Mouse (Mus musculus) MN1 (cell line): ENCODE measurements around the gene Tmem203.
"Not testable (repeated sequence)": the region's sequence is repeated elsewhere in the genome, so short reads cannot be mapped to it uniquely, and the experiment has no call there.

Experiments
- DNase-seq: peaks from one replicate; pipeline ENCODE4 v3.0.0-alpha.2; 2016; ENCODE audit warnings: low spot score

Gene Tmem203

GRCm38 (mm10) chr2:25234050-25234449 lies 21.2 kb upstream of the Tmem203 start, which contains the start of gene Slc34a3:
TSS of gene Slc34a3 (minus strand) at chr2:25234364.
- DNase-seq = no peak

GRCm38 (mm10) chr2:25234551-25235220 lies 20.6 kb upstream of the Tmem203 start:
- no peak for DNase-seq

- no peak for DNase-seq
These were observed 18.6 kb upstream of the Tmem203 start, which contains the start of gene Rnf224 for GRCm38 (mm10) chr2:25236614-25237013. TSS of gene Rnf224 (minus strand) at chr2:25236787.

- DNase-seq = no peak
These were observed 17.7 kb upstream of the Tmem203 start for GRCm38 (mm10) chr2:25237522-25237921.

- no peak for DNase-seq
These were observed 17.1 kb upstream of the Tmem203 start for GRCm38 (mm10) chr2:25238106-25238505.

GRCm38 (mm10) chr2:25239766-25240165 lies 15.5 kb upstream of the Tmem203 start:
- DNase-seq = no peak

- DNase-seq = no peak
These were observed 14.9 kb upstream of the Tmem203 start for GRCm38 (mm10) chr2:25240310-25240709.

GRCm38 (mm10) chr2:25240723-25241437 lies 14.4 kb upstream of the Tmem203 start:
- peak; percentile 68 for DNase-seq

GRCm38 (mm10) chr2:25241438-25241775 lies 13.8 kb upstream of the Tmem203 start:
- DNase-seq = no peak

GRCm38 (mm10) chr2:25242101-25242506 lies 13.1 kb upstream of the Tmem203 start, which contains the start of the genes Rnf208 and Cysrt1:
TSS of gene Rnf208 (plus strand) at chr2:25242255.
TSS of gene Cysrt1 (minus strand) at chr2:25242452.
- DNase-seq = peak; percentile 30

GRCm38 (mm10) chr2:25243342-25243741 lies 11.9 kb upstream of the Tmem203 start:
- DNase-seq = no peak

- DNase-seq = no peak
These were observed 11.1 kb upstream of the Tmem203 start for GRCm38 (mm10) chr2:25244144-25244543.

- no peak for DNase-seq
These were observed 8.8 kb upstream of the Tmem203 start, which contains the start of gene AL732309.1 for GRCm38 (mm10) chr2:25246183-25247072. TSS of gene AL732309.1 (minus strand) at chr2:25246863.

GRCm38 (mm10) chr2:25252331-25252730 lies 2.9 kb upstream of the Tmem203 start:
- no peak for DNase-seq

GRCm38 (mm10) chr2:25256443-25257109 lies 1.3 kb downstream of the Tmem203 start:
- DNase-seq = peak; percentile 80

GRCm38 (mm10) chr2:25257250-25257649 lies 2.0 kb downstream of the Tmem203 start:
- not testable (repeated sequence) for DNase-seq

- DNase-seq = no peak
These were observed 3.6 kb downstream of the Tmem203 start for GRCm38 (mm10) chr2:25258887-25259286.

GRCm38 (mm10) chr2:25261870-25262269 lies 6.6 kb downstream of the Tmem203 start:
- DNase-seq = peak; percentile 56

GRCm38 (mm10) chr2:25262291-25262767 lies 7.1 kb downstream of the Tmem203 start, which contains the start of gene Tprn:
TSS of gene Tprn (plus strand) at chr2:25262618.
- DNase-seq = peak; percentile 96

GRCm38 (mm10) chr2:25262795-25263622 lies 7.8 kb downstream of the Tmem203 start:
- peak; percentile 67 for DNase-seq
